ENCODE assay signal across 8 mouse cellular contexts in the genomic region with DNA sequence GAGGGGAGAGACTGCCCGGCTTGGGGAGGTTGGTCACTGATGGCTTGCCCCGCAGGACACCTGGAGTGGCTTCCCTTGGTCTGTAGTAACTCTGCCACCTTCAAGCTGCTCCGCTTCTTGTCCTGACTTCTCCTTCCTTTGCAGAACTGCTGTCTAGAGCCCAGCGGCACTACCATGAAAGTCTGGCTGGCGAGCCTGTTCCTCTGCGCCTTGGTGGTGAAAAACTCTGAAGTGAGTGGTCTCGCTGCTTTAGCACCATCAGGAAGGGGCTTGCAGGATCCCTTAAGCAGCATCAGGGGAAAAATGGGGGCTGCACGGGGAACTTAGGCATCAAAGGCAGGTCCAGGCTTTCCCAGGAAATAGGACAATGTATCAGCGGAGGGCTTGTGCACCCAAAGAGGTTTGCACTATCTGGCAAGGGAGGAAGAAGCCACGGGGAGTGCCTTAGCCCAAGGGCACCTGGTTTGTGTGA. TPM values are rescaled to one million over a fixed set of nuclear protein-coding genes. Genes with fewer than 3 reads are reported as not detected.
DNase-seq lines count a peak whose midpoint lies in the region; ATAC-seq and TF ChIP-seq lines count a peak whose summit lies in the region.

No protein-coding gene starts in this region.

- H3K9me3 ChIP-seq in hindbrain, embryonic 11.5 days (ENCODE audit: control insufficient read depth, low read length) = no peaks in the 10 kb centered on the region
- H3K9me3 ChIP-seq in liver, postnatal 0 days (ENCODE audit: low read length) = no peaks in the 10 kb centered on the region

- H3K36me3 ChIP-seq in hindbrain, embryonic 11.5 days (ENCODE audit: control insufficient read depth, insufficient read depth, low read length) = no peaks in the 10 kb centered on the region
- H3K36me3 ChIP-seq in liver, postnatal 0 days (replicated peaks; ENCODE audit: insufficient read depth, low read length) = no peaks in the 10 kb centered on the region

- peak overlapping the region; percentile 84 for H3K4me2 ChIP-seq in hindbrain, embryonic 11.5 days (replicated peaks; ENCODE audit: low read depth, low read length)
- peak overlapping the region; percentile 82 for H3K4me2 ChIP-seq in liver, postnatal 0 days (ENCODE audit: low read depth, low read length)

- TF ChIP-seq CTCF in cortical plate, adult 2 months (IDR thresholded peaks at IDR 0.05; ENCODE audit: extremely low read depth, insufficient read depth, low read length) = no peak
- TF ChIP-seq CTCF in liver, postnatal 0 days (IDR thresholded peaks at IDR 0.05; ENCODE audit: low read depth) = no peak

- peaks cover 4% of the 10 kb centered on the region; the same call in 1 of the 2 replicates for H3K27me3 ChIP-seq in hindbrain, embryonic 11.5 days (ENCODE audit: control insufficient read depth, insufficient read depth, low read length)
- H3K27me3 ChIP-seq in liver, postnatal 0 days (ENCODE audit: insufficient read depth, low read length) = 0 out of 2 replicates have a peak, but pooled peaks cover 3% of the 10 kb centered on the region

- H3K27ac ChIP-seq in cortical plate, adult 2 months (ENCODE audit: insufficient read depth, low read length) = no peak overlapping the region
- no peak overlapping the region for H3K27ac ChIP-seq in hindbrain, embryonic 11.5 days (ENCODE audit: low read depth, low read length)
- H3K27ac ChIP-seq in liver, postnatal 0 days (ENCODE audit: low read depth) = peak overlapping the region; percentile 46; the same call in 1 of the 2 replicates

- peaks cover 4% of the 10 kb centered on the region; the same call in 1 of the 2 replicates for H3K4me1 ChIP-seq in cortical plate, adult 2 months (ENCODE audit: control insufficient read depth, insufficient read depth, low read length)
- peaks cover 3% of the 10 kb centered on the region; the same call in 1 of the 2 replicates for H3K4me1 ChIP-seq in hindbrain, embryonic 11.5 days (replicated peaks; ENCODE audit: control insufficient read depth, insufficient read depth, low read length)
- H3K4me1 ChIP-seq in liver, postnatal 0 days (ENCODE audit: insufficient read depth) = peaks cover 8% of the 10 kb centered on the region; the same call in 1 of the 2 replicates

- peak overlapping the region; percentile 46 for H3K4me3 ChIP-seq in cortical plate, adult 2 months (ENCODE audit: insufficient read depth, low read length)
- H3K4me3 ChIP-seq in hindbrain, embryonic 11.5 days (ENCODE audit: low read depth, low read length) = peak overlapping the region; percentile 41
- H3K4me3 ChIP-seq in liver, postnatal 0 days (ENCODE audit: low read depth, low read length) = peak overlapping the region; percentile 58

- TF ChIP-seq EP300 in liver, postnatal 0 days (IDR thresholded peaks at IDR 0.05; ENCODE audit: low read depth) = no peak

- 6% methylated on average over 10 of the region's 10 CpGs for WGBS in hindbrain, embryonic 11.5 days
- 6% methylated on average over 10 of the region's 10 CpGs for WGBS in liver, postnatal 0 days (ENCODE audit: insufficient replicate concordance)

- H3K9ac ChIP-seq in hindbrain, embryonic 11.5 days (ENCODE audit: low read depth, low read length) = peak overlapping the region; percentile 61; the same call in 1 of the 2 replicates
- peak overlapping the region; percentile 58 for H3K9ac ChIP-seq in liver, postnatal 0 days (replicated peaks)

- no peak for ATAC-seq in hindbrain, embryonic 11.5 days (ENCODE audit: low FRiP score)
- no peak for ATAC-seq in liver, postnatal 0 days

- DNase-seq in layer of hippocampus, postnatal 10 days (ENCODE audit: low spot score in 2 of 2) = peak; percentile 22 to 30
- no peak for DNase-seq in layer of hippocampus, adult 9-11 months
- DNase-seq in hindbrain, embryonic 11.5 days (ENCODE audit: low spot score) = no peak
- DNase-seq in liver, postnatal 0 days = no peak
- no peak for DNase-seq in left cerebral cortex, adult 8-10 months (ENCODE audit: low spot score in 2 of 2)
- DNase-seq in frontal cortex, postnatal 36 days (ENCODE audit: low spot score in 2 of 2) = no peak
- no peak for DNase-seq in testis, postnatal 14 days (ENCODE audit: low spot score)

- TF ChIP-seq POLR2A in cortical plate, adult 2 months (IDR thresholded peaks at IDR 0.05; ENCODE audit: extremely low read depth, insufficient read depth, low read length) = no peak

RNA-seq across cellular contexts. Expression of a gene that starts 0.5 kb away (rescaled TPM):
- total RNA-seq in layer of hippocampus, postnatal 10 days (2021) = 1 to 10 TPM; 4.3 to 4.6 TPM
- polyA plus RNA-seq in cortical plate, adult 2 months (2012; rRNA removed) = 4.2 and 5.2 TPM in 2 replicates
- 0.59 and 0.65 TPM in 2 replicates for polyA plus RNA-seq in hindbrain, embryonic 11.5 days (2014; fragmentation: Nextera tagmentation; extraction: Ambion mirVana)
- polyA plus RNA-seq in liver, postnatal 0 days (2015; fragmentation: Nextera tagmentation; extraction: Ambion mirVana) = 0.83 and 0.84 TPM in 2 replicates
- 10 to 100 TPM in 2 of 4 experiments, 1 to 10 TPM in 2; 6.6 to 19.8 (median 10.3) TPM for total RNA-seq in left cerebral cortex, adult 8-10 months (2022)

RNA-seq across cellular contexts. Expression of a gene that starts 43.1 kb away (rescaled TPM):
- 100 to 1,000 TPM; 201 to 207 TPM for total RNA-seq in layer of hippocampus, postnatal 10 days (2021)
- 287 and 303 TPM in 2 replicates for polyA plus RNA-seq in cortical plate, adult 2 months (2012; rRNA removed)
- 44.2 and 46.8 TPM in 2 replicates for polyA plus RNA-seq in hindbrain, embryonic 11.5 days (2014; fragmentation: Nextera tagmentation; extraction: Ambion mirVana)
- 6.6 and 7.2 TPM in 2 replicates for polyA plus RNA-seq in liver, postnatal 0 days (2015; fragmentation: Nextera tagmentation; extraction: Ambion mirVana)
- total RNA-seq in left cerebral cortex, adult 8-10 months (2022) = 100 to 1,000 TPM; 341 to 406 (median 386) TPM

Comparison
In these comparisons a context has a peak if more than half of its experiments do, and no peak if none do; other contexts are left out.
1. DNase-seq: peak in layer of hippocampus, postnatal 10 days (2 of 2); none in layer of hippocampus, adult 9-11 months (single experiment), hindbrain, embryonic 11.5 days (single experiment), liver, postnatal 0 days (single experiment), left cerebral cortex, adult 8-10 months (0 of 2), frontal cortex, postnatal 36 days (0 of 2) and testis, postnatal 14 days (single experiment).
2. Peak in every context shown above with its lines, with median percentiles within 50 percentile points of each other: H3K4me3 ChIP-seq.